Mouse (Mus musculus) cortical plate, adult 2 months (tissue): Measurements from ENCODE around the gene Cd40.

Experiments used
- CTCF ChIP-seq: fragments of 200-500 bp; IDR thresholded peaks from 2 replicates; pipeline ENCODE4 v1.5.1; 2011; ENCODE audit warnings: mild to moderate bottlenecking, control low read depth, low read length; ENCODE audit not compliant: insufficient read depth; ENCODE audit errors: extremely low read depth
- POLR2A ChIP-seq: fragments of 200-500 bp; IDR thresholded peaks from 2 replicates; pipeline ENCODE4 v1.6.1; 2011; ENCODE audit warnings: mild to moderate bottlenecking, low read length, control low read depth; ENCODE audit not compliant: insufficient read depth; ENCODE audit errors: extremely low read depth

DNA sequence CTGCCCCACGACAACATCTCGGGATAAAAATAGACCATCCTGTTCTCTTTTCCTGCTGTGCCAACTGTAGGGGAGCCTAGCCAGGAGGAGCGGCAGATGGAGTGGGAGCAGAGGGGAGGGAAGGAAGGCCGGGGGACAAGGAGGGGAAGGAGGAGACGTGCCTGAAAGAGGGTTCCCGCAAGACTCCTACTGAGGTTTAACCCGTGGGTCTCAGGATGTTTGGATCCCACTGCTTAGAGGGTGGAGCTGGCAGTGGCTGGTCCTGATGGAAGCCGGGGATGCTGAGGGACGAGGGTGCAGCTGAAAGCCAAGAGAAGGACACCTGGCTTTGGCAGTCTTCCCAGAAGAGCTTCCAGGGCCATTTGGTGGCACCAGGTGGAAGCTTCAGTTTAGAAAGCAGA, 18.0 kb downstream of the Cd40 start:
- no peak for TF ChIP-seq CTCF
- TF ChIP-seq POLR2A = no peak
